Mouse (Mus musculus): ENCODE data around the gene Npcd.
"Not testable (repeated sequence)": the region's sequence is repeated elsewhere in the genome, so short reads cannot be mapped to it uniquely, and the experiment has no call there.

Gene Npcd

DNA sequence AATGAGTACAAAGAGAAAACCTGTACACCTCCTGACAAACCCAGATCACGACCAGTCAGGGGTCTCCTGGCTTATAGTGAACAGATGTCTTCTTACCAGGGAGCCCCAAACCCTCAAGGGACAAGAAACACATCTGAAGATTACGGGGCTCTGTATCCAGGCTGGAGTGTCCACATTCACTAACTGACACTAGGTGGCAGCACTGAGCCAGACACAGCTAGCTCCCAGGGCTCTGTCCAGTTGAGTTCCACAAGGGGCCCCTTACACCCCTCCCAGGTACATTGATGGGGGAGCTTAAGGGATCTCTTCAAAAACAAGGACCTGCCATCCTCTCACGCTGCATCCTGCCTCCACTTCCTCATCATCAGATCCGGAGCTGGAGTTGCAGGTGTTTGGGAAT is 3.6 kb downstream of the Npcd start:
- peak; percentile 72 for DNase-seq (ENCODE audit: low read depth, low spot score)

DNA sequence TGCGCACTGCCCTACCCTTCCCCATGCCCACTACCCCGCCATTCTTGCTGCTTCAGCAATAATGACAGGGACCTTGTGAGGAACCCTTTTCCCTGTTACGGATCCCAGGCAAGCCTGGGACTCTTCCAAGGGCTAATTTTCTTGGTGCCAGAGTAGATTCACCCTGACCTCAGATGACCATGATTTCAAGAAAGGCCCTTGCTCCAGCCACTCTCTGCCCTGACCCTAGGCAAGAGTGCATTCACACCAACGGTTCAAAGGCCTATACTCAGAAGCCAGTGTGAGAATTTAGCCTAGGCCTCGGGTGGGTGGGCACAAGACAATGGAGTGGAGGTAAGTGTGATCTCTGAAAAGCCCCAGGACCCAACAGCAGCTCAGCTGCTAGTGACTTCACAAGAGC is 4.6 kb downstream of the Npcd start:
- DNase-seq (ENCODE audit: low read depth, low spot score): no peak

DNA sequence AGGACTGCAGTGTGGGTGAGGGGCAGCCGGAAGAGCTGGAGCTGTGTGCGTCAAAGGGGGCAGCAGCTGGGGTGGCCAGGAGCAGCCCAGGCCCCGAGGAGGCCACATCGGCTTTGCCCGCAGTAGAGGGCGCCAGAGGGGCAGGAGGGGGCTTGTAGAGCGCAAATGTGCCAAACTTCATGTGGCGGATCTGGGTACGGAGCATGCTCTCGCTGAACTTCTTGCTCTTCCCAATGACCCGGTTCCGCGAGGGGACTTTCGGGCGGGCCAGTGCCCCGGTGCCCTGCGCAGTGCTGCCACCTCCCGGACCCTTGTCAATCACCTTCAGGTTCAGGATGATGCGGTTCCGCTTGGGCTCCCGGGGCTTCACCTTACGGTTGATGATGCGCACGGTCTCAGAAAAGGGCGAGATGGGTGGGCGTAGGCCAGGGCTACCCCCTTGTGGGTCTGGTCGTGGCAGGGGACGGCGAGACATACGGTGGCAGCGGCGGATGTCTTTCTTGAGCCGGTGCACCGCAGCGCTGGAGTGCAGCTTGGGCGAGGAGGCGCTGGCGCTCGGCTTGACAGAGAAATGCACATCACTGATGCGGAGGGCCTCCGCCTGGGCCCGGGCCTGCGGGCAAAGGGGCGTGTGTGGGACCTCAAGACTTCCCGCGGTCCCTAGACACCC is 5.5 kb downstream of the Npcd start:
- DNase-seq (ENCODE audit: low read depth, low spot score): no peak

DNA sequence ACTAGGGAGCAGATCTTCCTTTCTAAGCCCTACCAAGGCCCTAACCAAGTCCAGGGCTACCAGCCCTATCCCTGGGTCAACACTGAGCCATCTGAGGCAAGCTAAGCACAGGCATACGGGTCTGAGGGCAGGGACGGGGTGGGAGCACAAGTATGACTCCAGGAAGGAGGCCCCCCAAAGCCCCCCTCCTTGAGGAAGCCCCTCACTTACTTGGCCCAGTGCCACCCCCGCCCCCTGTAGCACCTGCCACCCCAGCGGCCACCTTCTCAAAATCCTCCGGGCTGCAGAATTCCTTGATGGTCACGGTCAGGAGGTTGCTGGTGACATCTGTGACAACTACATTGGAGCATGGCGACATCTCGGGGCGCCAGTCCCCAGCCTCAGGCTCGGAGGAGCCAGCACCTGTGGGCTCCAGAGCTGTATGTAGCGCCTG is 6.2 kb downstream of the Npcd start:
- DNase-seq (ENCODE audit: low read depth, low spot score): no peak

DNA sequence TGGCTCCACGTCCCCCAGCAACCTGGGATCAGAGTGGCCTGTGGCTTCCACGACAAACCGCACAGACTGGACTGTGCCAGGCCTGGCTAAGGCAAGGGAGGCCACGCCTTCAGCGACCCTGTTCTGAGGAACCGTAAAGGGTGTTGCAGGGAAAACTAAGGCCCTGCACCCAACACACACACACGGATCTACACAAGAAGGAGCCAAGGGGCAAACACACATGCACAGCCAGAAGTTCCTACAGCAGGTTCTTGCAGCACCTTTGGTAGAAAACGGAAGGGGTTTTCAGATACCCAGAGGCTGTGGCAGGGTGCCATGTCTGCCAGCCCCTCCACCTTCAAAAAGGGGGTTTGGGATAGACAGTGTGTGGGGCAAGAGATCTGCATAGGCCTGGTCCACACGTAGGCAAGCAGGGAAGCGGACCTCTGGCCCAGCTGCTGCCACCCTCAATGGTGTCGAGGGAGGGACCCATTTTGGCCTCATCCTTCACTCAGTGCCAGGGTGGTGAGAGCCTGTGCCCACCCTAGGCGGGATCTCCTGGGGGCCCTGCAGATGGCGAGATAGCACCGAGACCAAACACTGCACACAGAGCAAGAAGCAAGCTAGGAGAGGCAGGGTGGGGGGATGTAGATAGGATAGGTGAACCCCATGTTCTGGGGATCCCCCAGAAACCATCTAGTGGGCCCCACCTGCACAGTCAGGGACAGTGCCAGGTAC is 6.8 kb downstream of the Npcd start:
- no peak for DNase-seq (ENCODE audit: low read depth, low spot score)

DNA sequence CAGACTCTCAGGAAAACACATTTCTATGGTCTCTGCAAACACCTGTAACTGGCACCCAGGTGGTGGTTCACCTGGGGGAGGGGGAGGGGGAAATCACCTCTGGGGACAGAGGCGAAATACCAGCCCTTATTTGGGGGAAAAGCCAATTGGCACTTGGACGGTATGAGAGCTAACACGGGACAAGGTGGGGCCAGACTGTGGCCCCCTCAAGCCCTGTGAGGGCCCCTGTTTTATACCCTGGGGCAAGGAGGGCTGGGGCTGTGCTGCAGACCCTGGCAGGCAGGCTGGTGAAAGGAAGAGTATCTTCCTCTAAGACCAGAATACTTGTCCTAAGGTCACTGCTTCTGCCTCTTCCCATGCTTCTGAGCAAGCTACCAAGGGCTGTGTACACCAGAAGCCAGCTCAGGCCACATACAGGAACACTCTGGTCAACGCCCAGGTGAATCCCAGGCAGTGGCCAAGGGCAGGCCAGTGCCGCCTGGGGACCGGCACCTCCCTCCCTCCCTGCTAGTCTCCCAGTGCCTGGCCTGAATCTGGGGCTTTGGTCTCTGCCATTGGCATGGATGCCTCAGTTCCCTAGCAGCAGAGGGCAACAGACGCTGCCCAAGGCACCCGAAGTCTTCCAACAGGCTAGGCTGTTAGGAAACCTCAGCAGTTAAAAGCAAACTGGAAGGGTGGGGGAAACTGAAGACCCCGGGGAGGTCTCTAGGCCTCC is 7.7 kb downstream of the Npcd start:
- no peak for DNase-seq (ENCODE audit: low read depth, low spot score)

DNA sequence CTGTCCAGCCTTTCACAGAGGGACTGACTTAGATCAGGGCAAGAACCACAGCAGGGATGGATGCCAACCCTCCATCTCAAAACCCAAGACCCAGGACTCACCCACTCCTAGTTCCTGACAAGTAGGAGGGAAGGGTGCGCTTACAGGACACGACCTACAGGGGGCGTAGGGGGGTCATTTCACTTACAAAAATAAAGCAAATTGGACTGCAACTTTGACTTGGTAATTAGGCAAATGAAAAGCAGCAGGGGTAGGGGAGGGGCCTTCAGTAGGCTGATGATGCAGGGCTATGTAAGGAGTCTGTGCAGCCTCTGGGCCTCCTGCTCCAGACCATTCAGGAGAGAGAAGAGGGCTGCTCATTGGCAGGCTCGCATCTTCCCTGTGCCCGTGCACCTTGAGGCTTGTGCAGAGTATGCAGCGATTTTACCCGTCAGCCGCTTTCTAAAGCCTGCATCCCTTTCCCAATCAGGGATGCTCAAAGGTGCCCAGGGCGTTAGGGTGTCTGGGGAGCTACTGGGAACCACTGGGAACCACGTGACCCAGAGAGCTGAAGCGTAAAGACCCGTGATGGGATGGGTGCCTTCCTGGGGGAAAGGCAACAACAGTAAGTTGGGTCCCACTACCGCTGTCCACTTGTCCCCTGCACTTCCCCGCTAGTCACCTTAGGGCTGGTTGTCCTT is 8.8 kb downstream of the Npcd start:
- DNase-seq (ENCODE audit: low read depth, low spot score): no peak

DNA sequence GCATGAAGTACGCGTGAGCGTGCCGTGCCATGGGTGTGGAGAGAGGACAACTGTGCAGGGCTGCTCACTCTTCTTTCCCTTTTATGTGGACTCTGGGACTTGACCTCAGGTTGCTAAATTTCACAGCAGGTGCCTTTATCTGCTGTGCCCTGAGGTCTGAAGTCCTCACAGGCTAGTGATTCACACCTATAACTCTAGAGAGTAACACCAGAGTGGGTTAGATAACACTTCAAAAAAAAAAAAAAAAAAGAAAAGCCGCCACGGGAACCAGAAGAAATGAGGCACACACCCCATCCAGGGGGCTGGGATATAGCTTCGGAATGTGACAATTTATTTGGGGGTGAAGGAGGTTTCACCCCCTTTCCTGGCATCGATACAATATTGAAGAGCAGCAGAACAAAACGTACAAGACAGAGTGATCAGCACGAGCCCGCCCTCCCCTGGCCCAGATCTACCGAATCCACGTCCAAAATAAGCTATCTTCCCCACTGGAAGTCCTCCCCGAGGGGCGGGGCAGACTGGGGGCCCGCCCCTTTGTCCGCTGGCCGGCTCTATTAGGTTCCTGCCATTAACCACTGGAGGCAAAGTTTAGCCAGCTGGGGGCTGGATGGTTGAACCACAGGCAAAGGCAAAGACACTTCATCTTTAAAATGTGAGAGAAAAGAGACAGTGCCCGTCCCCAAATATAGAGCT is 10.3 kb downstream of the Npcd start:
- no peak for DNase-seq (ENCODE audit: low read depth, low spot score)

DNA sequence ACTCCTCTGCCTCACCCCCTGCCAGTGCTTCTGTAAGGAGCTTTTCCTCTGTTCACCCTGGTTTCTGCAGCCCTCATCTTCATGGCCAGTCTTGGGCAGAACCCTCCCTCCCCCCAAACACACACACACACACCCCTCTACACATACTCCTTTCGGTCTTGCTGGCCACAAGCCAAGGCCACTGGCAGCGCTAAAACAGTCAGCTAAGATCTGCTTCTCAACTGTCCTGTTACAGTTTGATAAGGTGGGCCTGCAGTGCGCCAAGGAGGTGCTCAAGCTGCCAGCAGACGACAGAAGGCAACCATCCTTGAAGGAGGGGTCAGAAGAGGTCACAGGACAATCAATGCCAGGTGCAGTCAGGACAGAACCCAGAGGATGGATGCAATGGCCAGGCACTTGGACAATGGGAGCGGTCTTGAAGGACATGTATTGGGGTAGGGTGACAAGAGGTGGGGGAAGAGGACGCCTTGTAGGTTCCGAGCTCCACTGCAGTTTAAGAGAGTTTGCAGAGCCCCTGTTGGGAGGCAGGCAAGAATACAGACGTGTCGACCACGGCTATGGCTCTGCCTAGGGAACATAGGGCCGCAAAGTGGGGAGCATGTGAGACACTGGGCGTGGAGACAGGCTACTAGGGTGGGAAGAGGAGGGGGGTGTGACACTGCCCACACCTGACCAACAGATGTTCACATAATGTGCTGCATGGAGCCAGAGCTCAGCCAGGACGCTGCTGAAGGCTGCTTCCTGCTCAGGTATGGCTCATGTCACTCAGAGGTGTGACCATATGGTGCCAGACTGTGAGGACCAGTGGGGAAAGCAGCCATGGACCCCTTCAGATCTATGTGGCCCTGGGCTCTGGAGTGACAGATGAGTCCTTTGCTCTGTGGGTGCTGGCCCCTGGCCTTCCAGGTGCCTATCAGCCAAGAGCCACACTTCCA is 11.5 kb downstream of the Npcd start:
- no peak for DNase-seq (ENCODE audit: low read depth, low spot score)

DNA sequence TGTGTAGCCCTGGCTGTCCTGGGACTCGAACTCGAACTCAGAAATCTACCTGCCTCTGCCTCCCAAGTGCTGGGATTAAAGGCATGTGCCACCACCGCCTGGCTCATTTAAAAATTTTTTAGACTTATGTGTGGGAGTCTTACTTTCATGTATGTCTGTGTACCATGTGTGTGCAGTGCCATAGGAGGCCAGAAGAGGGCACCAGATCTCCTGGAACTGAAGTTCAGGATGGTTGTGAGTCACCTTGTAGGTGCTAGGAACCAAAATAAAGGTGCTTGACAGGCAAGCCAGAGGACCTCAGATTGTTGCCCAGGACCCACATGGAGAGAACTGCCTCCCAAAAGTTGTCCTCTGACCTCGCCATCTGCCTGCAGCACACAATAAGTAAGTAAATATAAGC is 15.7 kb downstream of the Npcd start:
- DNase-seq (ENCODE audit: low read depth, low spot score): no peak

DNA sequence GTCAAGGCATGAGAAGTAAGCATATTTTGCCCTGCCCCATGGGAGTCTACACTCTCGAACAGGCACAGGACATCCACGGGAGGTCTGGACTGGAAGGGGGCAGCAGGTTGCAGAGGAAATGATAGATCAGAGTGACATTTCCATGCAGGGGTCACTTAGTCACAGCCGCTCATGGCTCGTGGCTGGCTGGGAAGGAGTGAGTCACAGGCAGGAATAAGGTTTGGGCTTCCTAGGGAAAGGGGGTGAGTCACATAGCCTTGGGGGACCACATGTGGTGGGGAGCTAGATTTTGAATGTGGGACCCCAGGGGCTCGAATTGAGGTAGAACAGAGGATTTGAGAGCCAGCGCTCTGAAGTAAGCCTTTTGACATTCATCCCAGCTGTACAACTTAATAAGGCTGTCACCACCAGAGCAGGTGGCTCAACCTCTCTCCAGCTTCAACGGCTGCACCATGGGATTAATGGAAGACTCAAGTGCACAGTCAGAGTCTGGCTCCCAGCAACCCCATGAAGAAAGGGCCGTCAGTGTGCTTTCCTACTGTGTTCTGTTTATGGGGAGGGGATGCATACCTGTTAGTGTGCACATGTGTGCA is 20.3 kb downstream of the Npcd start:
- no peak for DNase-seq (ENCODE audit: low read depth, low spot score)

DNA sequence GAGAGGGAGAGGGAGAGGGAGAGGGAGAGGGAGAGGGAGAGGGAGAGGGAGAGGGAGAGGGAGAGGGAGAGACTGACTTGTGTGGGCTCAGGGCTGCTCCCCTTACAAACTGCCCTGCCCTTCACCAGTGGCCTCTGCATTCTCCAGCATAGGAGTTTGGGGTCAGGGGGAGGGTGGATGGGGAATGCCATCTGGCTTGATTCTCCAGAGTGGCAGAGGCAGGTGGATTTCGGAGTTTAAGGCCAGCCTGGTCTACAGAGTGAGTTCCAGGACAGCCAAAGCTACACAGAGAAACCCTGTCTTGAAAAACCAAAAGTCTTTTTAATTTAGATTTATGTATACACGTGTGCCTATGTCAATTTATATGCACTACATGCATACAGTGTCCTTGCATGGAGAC is 21.2 kb downstream of the Npcd start:
- DNase-seq (ENCODE audit: low read depth, low spot score): not testable (repeated sequence)

DNA sequence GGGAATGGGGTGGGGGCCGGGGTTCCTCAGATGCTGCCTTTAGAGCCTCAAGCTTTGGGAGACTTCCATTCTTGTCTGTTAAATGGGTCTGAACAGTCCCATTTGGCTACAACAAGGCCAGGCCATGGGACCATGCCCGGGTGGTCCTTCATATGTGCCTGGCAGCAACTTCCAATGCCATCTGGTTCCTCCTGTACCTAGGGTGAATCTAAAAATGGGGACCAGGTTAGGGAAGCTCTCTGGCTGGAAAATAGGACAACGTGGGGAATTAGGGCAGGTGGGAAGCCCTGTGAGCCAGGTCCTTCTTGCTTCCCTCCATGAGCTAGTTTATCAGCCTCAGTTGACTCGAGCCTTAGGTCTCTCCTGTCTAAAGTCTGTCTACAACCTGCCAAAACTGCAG is 23.0 kb downstream of the Npcd start:
- DNase-seq (ENCODE audit: low read depth, low spot score): no peak

DNA sequence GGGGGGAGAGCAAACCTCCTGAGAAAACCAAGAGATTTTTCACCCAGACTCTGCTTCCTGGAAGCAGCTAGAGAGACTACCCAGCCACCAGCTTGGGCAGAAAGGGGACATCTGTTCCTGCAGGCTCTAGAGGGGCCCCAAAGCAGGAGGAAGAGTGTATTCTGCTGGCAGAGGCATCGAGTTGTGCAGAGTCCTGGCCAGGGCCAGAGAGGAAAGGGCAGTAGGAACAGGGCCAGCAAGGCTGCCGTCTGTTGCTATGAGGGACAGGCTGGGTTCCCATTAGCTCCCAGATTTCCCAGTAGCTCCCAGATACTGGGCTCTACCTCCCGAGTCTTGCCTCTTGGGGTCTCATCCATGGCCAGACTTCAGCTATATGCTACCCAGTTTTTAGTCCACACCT is 24.0 kb downstream of the Npcd start:
- no peak for DNase-seq (ENCODE audit: low read depth, low spot score)

DNA sequence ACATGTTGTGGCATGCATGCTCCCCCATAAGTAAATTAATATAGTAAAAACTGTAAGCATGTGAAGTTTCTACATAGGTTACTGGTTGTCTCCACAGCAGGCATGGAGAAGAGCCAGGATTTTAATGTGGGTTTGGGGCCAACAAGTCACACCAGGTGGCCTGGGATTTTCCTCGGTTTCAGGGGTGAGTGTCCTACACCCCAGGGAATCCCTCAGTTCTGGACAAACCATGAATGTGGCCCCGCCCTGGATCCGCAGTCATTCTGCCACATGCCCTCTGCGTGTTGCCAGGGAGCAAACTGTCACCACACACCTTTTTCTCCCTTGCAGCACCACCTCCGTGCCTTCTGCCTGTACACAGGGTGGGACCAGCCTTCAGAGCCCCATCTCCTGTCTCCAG is 25.4 kb downstream of the Npcd start:
- no peak for DNase-seq (ENCODE audit: low read depth, low spot score)

DNA sequence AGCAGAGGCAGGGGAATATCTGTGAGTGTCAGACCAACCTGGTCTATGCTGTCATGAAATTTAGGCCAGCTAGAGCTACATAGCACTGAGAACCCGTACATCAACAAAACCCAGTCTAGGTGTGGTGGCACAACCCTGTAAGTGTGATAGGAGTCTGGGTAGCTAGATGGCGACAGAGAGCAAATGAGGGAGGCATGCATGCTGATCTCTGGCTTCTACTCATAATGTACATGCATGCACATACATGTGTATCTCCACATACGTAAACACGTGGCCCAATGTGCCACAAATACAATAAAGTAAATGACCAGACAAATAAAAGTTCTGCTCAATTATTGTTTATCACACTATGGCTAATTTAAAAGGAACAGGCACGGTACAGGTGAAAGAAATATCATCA is 25.9 kb downstream of the Npcd start:
- no peak for DNase-seq (ENCODE audit: low read depth, low spot score)

DNA sequence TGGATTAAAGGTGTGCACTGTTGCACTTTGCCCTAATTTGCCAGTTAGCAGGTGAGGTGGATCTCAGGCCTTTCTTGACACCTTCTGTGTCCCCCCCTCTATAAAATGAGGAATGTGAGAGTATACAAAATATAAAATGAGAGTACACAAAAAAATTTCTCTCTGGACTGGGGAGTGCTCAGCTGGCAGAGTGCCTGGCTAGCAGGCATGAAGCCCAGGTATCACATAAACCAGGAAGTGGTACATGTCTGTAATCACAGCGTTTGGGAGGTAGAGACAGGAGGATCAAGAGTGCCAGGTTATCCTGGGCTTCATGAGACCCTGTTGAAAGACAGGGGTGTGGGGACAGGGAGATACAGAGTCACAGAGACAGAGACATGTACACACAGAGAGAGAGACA is 27.0 kb downstream of the Npcd start:
- DNase-seq (ENCODE audit: low read depth, low spot score): no peak

DNA sequence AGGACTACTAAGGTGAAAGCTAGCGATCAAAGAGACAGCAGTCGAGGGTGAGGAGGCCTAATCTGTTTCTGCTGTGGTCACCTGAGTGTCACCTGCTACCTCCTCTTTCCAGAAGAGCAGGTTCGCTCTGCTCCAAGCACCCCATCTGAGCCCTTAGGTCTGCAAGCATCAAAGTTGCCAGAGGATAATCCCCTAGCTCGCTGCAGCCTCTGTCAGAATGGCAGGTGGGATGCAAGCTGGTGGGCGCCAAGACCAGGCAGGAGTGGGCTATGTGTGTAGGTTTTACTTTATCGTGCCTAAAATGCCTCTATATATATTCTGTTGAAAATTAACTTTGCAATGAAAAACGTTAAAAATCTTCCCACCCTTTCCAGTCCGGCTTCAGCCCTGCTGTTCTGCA is 28.8 kb downstream of the Npcd start:
- DNase-seq (ENCODE audit: low read depth, low spot score): no peak

DNA sequence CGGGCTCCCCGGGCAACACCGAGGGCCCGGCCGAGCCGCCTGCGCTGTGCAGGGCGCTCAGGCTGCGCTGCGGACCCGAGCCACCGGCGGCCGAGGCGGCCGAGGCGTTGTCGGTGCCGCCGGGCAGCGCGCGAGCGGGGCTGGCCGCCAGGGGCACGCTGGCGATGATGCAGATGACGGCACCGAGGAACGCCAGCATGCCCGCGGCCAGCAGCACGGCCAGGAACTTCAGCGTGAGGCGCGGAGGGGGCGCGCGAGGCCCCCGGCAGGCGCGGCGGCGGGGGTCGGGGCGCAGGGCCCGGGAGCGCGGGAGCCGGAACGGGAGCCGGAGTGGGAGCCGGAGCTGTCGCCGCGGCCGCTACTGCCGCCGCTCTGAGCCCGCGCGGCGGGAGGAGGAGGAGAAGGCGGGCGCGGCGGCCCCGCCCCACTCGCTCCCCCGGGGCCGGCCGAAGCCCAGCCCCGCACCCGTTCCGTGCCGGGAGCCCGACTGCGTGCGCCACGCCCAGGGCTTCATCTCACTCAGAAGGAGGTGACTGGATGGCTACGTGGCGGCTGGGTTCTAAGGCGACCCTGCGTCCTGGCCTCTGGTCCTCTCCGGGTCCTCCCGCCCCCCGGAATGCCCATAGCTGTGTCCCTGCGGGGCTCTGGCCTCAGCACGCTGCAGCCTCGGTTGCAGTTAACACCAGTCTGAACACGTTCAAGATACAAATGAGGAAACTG is 29.5 kb downstream of the Npcd start, which contains the start of gene Nptxr:
Gene Nptxr, minus strand, starts transcription at position 415 of the 720 bp plus-strand sequence.
- DNase-seq (ENCODE audit: low read depth, low spot score): no peak

All from retina, adult 2 months (tissue).